Mouse (Mus musculus) liver, postnatal 0 days (tissue): ENCODE measurements around the gene Tle4.

ENCODE experiments used
- CTCF ChIP-seq: sonication (generic); IDR thresholded peaks from 2 replicates; pipeline ENCODE4 v1.5.1; 2016; ENCODE audit warnings: antibody characterized with exemption, low read depth
- EP300 ChIP-seq: IDR thresholded peaks from 2 replicates; pipeline ENCODE4 v1.6.1; 2016; ENCODE audit warnings: antibody characterized with exemption, low read depth, mild to moderate bottlenecking

GRCm38 (mm10) chr19:14614816-14615215 lies 17.0 kb upstream of the Tle4 start:
- TF ChIP-seq CTCF: no peak
- TF ChIP-seq EP300: no peak
